Mouse (Mus musculus): ENCODE data around the gene Elf4. TPM values are rescaled to one million over a fixed set of nuclear protein-coding genes. Genes with fewer than 3 reads are reported as not detected.

Gene Elf4
- total and polyA plus RNA-seq, 3 experiments: 1.4 to 12.4 (median 5.3) TPM

- dilution Hi-C loops (cut with MboI; ENCODE audit: extremely low pct_ligation_motif_present, extremely low pct_unique_long_range_greater_than_20kb, low sequenced_read_pairs) (no loop called here), in situ Hi-C loops (cut with MboI; ENCODE audit: low pct_ligation_motif_present, low pct_unique_long_range_greater_than_20kb, low sequenced_read_pairs) (no loop called here)
- no peak overlapping the region for H3K9ac ChIP-seq (ENCODE audit: insufficient read depth, low read depth)
- H3K4me2 ChIP-seq (ENCODE audit: insufficient read depth, low read depth, poor library complexity, severe bottlenecking): no peak overlapping the region
- DNase-seq (ENCODE audit: extremely low read depth): no peak
- H3K27ac ChIP-seq (ENCODE audit: insufficient read depth, low read depth): peak overlapping the region; percentile 72; the same call in 1 of the 2 replicates
- H3K4me1 ChIP-seq (ENCODE audit: control insufficient read depth in 1 of 2, insufficient read depth in 2 of 2): peaks cover 30 to 64% of the 10 kb centered on the region in 2 experiments
- TF ChIP-seq MXI1 (IDR thresholded peaks at IDR 0.05; ENCODE audit: low read depth, low read length) (no peak), POLR2AphosphoS2 (IDR thresholded peaks at IDR 0.05; ENCODE audit: low read depth, low read length) (no peak), MYC (IDR thresholded peaks at IDR 0.05; ENCODE audit: low read depth, low read length) (no peak), POLR2A (IDR thresholded peaks at IDR 0.05; ENCODE audit: low read depth, low read length) (no peak), TBP (conservative IDR thresholded peaks at IDR 0.05; ENCODE audit: low read depth, low read length) (no peak), ZMIZ1 (IDR thresholded peaks at IDR 0.05; ENCODE audit: low read depth, low read length) (no peak)
- H3K9me3 ChIP-seq (replicated peaks; ENCODE audit: low read length): no peaks in the 10 kb centered on the region
- H3K36me3 ChIP-seq (replicated peaks in 1 of 2; ENCODE audit: control insufficient read depth in 1 of 2, insufficient read depth in 1 of 2, low read length in 1 of 2): peaks cover 0 to 3% of the 10 kb centered on the region in 2 experiments
- no peak overlapping the region for H3K4me3 ChIP-seq (replicated peaks in 1 of 3; ENCODE audit: low read depth in 2 of 3, low read length in 2 of 3, poor library complexity in 1 of 3)
- H3K79me2 ChIP-seq (replicated peaks; ENCODE audit: control insufficient read depth, extremely low read depth, insufficient read depth, poor library complexity, severe bottlenecking): no peaks in the 10 kb centered on the region; the same call in 1 of the 2 replicates
- no peaks in the 10 kb centered on the region for H3K27me3 ChIP-seq (replicated peaks)
These were observed 28.7 kb downstream of the Elf4 start for GRCm38 (mm10) chrX:48434251-48434650.

GRCm38 (mm10) chrX:48433527-48433899, 29.4 kb downstream of the Elf4 start:
- no peaks in the 10 kb centered on the region for H3K9me3 ChIP-seq (replicated peaks; ENCODE audit: low read length)
- H3K9ac ChIP-seq (ENCODE audit: insufficient read depth, low read depth): no peak overlapping the region
- H3K27ac ChIP-seq (ENCODE audit: insufficient read depth, low read depth): peak overlapping the region; percentile 72
- H3K4me1 ChIP-seq (ENCODE audit: control insufficient read depth in 1 of 2, insufficient read depth in 2 of 2): peaks cover 29 to 62% of the 10 kb centered on the region in 2 experiments
- TF ChIP-seq TCF12 (IDR thresholded peaks at IDR 0.05; ENCODE audit: low read depth, low read length) (peak; percentile 74), EP300 (IDR thresholded peaks at IDR 0.05; ENCODE audit: low read length) (peak; percentile 60), MEF2A (IDR thresholded peaks at IDR 0.05; ENCODE audit: borderline replicate concordance, low read depth, low read length) (peak; percentile 64; the same call in 1 of the 2 replicates), TBP (conservative IDR thresholded peaks at IDR 0.05; ENCODE audit: low read depth, low read length) (no peak), MAFK (IDR thresholded peaks at IDR 0.05; ENCODE audit: insufficient replicate concordance, low read length) (peak; percentile 45; the same call in 1 of the 2 replicates), NRF1 (IDR thresholded peaks at IDR 0.05; ENCODE audit: low read depth, low read length) (peak; percentile 27; the same call in 1 of the 2 replicates), ZMIZ1 (IDR thresholded peaks at IDR 0.05; ENCODE audit: low read depth, low read length) (no peak), ETS1 (conservative IDR thresholded peaks at IDR 0.05; ENCODE audit: low read depth, low read length) (peak; percentile 79), E2F4 (IDR thresholded peaks at IDR 0.05; ENCODE audit: insufficient replicate concordance, low read depth, low read length) (no peak), MAZ (IDR thresholded peaks at IDR 0.05; ENCODE audit: low read depth, low read length) (peak; percentile 56; the same call in 1 of the 2 replicates), BHLHE40 (IDR thresholded peaks at IDR 0.05; ENCODE audit: low read depth, low read length) (peak; percentile 64; the same call in 1 of the 2 replicates), ELF1 (IDR thresholded peaks at IDR 0.05; ENCODE audit: low read depth, low read length) (peak; percentile 72), CHD2 (IDR thresholded peaks at IDR 0.05; ENCODE audit: low read length) (peak; percentile 67; the same call in 1 of the 2 replicates), SIN3A (IDR thresholded peaks at IDR 0.05; ENCODE audit: low read length) (peak; percentile 48), RAD21 (IDR thresholded peaks at IDR 0.05; ENCODE audit: low read depth, low read length) (no peak), POLR2A (IDR thresholded peaks at IDR 0.05; ENCODE audit: low read depth, low read length) (peak; percentile 27; the same call in 1 of the 2 replicates), ZKSCAN1 (IDR thresholded peaks at IDR 0.05; ENCODE audit: borderline replicate concordance, low read depth, low read length) (peak; percentile 64), KAT2A (IDR thresholded peaks at IDR 0.05; ENCODE audit: insufficient replicate concordance, low read length) (no peak), IRF4 (IDR thresholded peaks at IDR 0.05; ENCODE audit: low read depth, low read length) (peak; percentile 77), MXI1 (IDR thresholded peaks at IDR 0.05; ENCODE audit: low read depth, low read length) (peak; percentile 42; the same call in 1 of the 2 replicates)
- no peaks in the 10 kb centered on the region; the same call in 1 of the 2 replicates for H3K79me2 ChIP-seq (replicated peaks; ENCODE audit: control insufficient read depth, extremely low read depth, insufficient read depth, poor library complexity, severe bottlenecking)
- H3K36me3 ChIP-seq (replicated peaks in 1 of 2; ENCODE audit: control insufficient read depth in 1 of 2, insufficient read depth in 1 of 2, low read length in 1 of 2): peaks cover 0 to 3% of the 10 kb centered on the region in 2 experiments
- dilution Hi-C loops (cut with MboI; ENCODE audit: extremely low pct_ligation_motif_present, extremely low pct_unique_long_range_greater_than_20kb, low sequenced_read_pairs) (no loop called here), in situ Hi-C loops (cut with MboI; ENCODE audit: low pct_ligation_motif_present, low pct_unique_long_range_greater_than_20kb, low sequenced_read_pairs) (no loop called here)
- H3K27me3 ChIP-seq (replicated peaks): no peaks in the 10 kb centered on the region
- H3K4me2 ChIP-seq (ENCODE audit: insufficient read depth, low read depth, poor library complexity, severe bottlenecking): peak overlapping the region; percentile 23
- DNase-seq (ENCODE audit: extremely low read depth): peak; percentile 83
- peak overlapping the region; percentile 28 to 42 (median 33) for H3K4me3 ChIP-seq (replicated peaks in 1 of 3; ENCODE audit: low read depth in 2 of 3, low read length in 2 of 3, poor library complexity in 1 of 3)
